Mouse (Mus musculus) lung, postnatal 0 days (tissue): ENCODE data around the gene Gm38431.
A peak's percentile ranks its signal among the peaks of the same experiment; 100 is the strongest.

Experiments used
- CTCF ChIP-seq: IDR thresholded peaks from 2 replicates; pipeline ENCODE4 v1.5.1; 2016; ENCODE audit warnings: antibody characterized with exemption, mild to moderate bottlenecking
- EP300 ChIP-seq: IDR thresholded peaks from 2 replicates; pipeline ENCODE4 v1.6.1; 2016; ENCODE audit warnings: antibody characterized with exemption, mild to moderate bottlenecking, control low read depth

- TF ChIP-seq CTCF (no peak), EP300 (peak; percentile 77)
Observed at GRCm38 (mm10) chr9:21022288-21022687, 69.5 kb downstream of the Gm38431 start.
